Mouse (Mus musculus): ENCODE data around the gene Olfr1150-ps1. TPM values are rescaled to one million over a fixed set of nuclear protein-coding genes. Genes with fewer than 3 reads are reported as not detected.

The Olfr1150-ps1 gene
- not detected for polyA plus RNA-seq (2021)

- DNase-seq (ENCODE audit: low read depth, low spot score) (no peak), ATAC-seq (no peak)
- in situ Hi-C loops (cut with MboI; ENCODE audit: low pct_unique_long_range_greater_than_20kb): no loop called here
- POLR2A ChIA-PET: no interaction called here
- no peak for TF ChIP-seq CTCF (IDR thresholded peaks at IDR 0.05)
- no peaks in the 10 kb centered on the region for H3K27me3 ChIP-seq
- CTCF ChIA-PET: no interaction called here
Measured at GRCm38 (mm10) chr2:87843693-87844092, at the start of gene Olfr1150-ps1. Olfr1150-ps1 (plus strand) TSS chr2:87843993.

DNA sequence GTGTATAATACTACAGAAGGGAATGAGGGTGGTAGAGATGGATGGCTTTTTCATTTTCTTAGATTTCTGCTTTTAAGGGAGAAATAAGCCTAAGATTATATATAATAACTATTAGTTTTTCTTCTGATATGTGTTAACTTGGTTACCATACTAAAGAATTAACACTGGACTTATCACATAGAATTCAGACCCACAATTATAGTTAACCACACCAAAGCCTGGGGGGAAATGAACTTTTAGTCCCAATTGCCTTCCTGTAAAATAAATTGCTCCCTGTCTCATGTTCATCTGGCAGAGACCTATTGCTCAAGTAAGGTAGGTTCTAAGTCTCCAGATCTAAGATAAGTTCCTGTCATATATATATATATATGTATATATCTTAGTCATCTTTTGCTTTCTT lies 43.5 kb upstream of the Olfr1150-ps1 start, which contains the start of gene Olfr1143:
Olfr1143 (plus strand) TSS at position 301 of the 400 bp plus-strand sequence.
- no peak for TF ChIP-seq CTCF (IDR thresholded peaks at IDR 0.05)
- CTCF ChIA-PET: no interaction called here
- no peaks in the 10 kb centered on the region for H3K27me3 ChIP-seq
- no peak for DNase-seq (ENCODE audit: low read depth, low spot score)
- in situ Hi-C loops (cut with MboI; ENCODE audit: low pct_unique_long_range_greater_than_20kb): no loop called here
- POLR2A ChIA-PET: no interaction called here
- no peak for ATAC-seq

- H3K27me3 ChIP-seq: no peaks in the 10 kb centered on the region
- DNase-seq (ENCODE audit: low read depth, low spot score) (no peak), ATAC-seq (no peak)
- POLR2A ChIA-PET: no interaction called here
- no peak for TF ChIP-seq CTCF (IDR thresholded peaks at IDR 0.05)
- in situ Hi-C loops (cut with MboI; ENCODE audit: low pct_unique_long_range_greater_than_20kb): no loop called here
- CTCF ChIA-PET: no interaction called here
Measured at GRCm38 (mm10) chr2:87809522-87809921, 34.3 kb upstream of the Olfr1150-ps1 start, which contains the start of gene Olfr1145. Olfr1145 (plus strand) TSS chr2:87809822.

DNA sequence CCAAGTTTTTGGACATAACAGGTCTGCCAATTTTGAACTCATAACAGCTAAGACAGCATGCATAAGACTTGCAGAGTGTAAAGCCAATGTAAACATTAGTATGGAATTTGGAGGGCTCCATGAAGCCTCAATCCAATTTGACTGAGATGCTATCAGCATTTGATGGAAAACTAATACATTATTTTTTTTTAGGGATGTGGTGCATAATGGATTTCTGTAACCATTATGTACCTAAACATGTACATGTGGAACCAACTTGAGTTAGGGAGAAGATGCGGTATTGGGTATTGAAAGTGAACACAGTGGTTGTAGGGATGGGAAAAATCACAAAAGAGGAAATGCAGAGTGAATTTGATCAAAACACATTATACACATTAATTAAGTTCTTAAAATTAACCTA lies 13.6 kb upstream of the Olfr1150-ps1 start, which contains the start of gene Olfr1148:
Olfr1148 (plus strand) TSS at position 301 of the 400 bp plus-strand sequence.
- ChIA-PET CTCF (no interaction called here), POLR2A (no interaction called here)
- H3K27me3 ChIP-seq: no peaks in the 10 kb centered on the region
- in situ Hi-C loops (cut with MboI; ENCODE audit: low pct_unique_long_range_greater_than_20kb): no loop called here
- ATAC-seq (no peak), DNase-seq (ENCODE audit: low read depth, low spot score) (no peak)
- no peak for TF ChIP-seq CTCF (IDR thresholded peaks at IDR 0.05)

- ChIA-PET POLR2A (no interaction called here), CTCF (no interaction called here)
- in situ Hi-C loops (cut with MboI; ENCODE audit: low pct_unique_long_range_greater_than_20kb): no loop called here
- TF ChIP-seq CTCF (IDR thresholded peaks at IDR 0.05): no peak
- DNase-seq (ENCODE audit: low read depth, low spot score): no peak
- ATAC-seq: no peak
- no peaks in the 10 kb centered on the region for H3K27me3 ChIP-seq
Measured at GRCm38 (mm10) chr2:87855562-87855961, 11.8 kb downstream of the Olfr1150-ps1 start, which contains the start of gene Olfr1151. Olfr1151 (plus strand) TSS chr2:87855862.

DNA sequence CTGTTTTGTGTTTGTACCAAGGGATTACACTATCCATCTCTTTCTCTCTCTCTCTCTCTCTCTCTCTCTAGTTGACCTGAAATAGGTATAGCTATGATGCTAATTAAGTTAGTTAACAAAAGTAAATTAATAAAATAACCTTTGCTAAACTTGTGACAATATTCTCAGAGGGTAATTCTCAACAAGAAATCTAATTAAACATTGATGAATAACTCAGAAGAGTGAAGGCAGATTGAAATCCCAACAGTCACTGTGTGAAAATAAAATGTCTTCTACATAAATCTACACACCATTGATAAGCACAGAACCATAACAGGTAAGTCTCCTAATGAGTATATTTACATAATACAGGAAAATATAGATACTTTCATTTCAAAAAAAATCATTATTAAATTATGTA lies 22.4 kb downstream of the Olfr1150-ps1 start, which contains the start of gene Olfr1152:
Olfr1152 (plus strand) TSS at position 301 of the 400 bp plus-strand sequence.
- in situ Hi-C loops (cut with MboI; ENCODE audit: low pct_unique_long_range_greater_than_20kb): no loop called here
- ATAC-seq: no peak
- DNase-seq (ENCODE audit: low read depth, low spot score): no peak

GRCm38 (mm10) chr2:87894662-87895061 lies 50.9 kb downstream of the Olfr1150-ps1 start, which contains the start of gene Olfr1153:
Olfr1153 (plus strand) TSS chr2:87894962.
- in situ Hi-C loops (cut with MboI; ENCODE audit: low pct_unique_long_range_greater_than_20kb): no loop called here
- POLR2A ChIA-PET: no interaction called here
- CTCF ChIA-PET: no interaction called here
- TF ChIP-seq CTCF (IDR thresholded peaks at IDR 0.05): no peak
- no peaks in the 10 kb centered on the region for H3K27me3 ChIP-seq
- no peak for ATAC-seq
- no peak for DNase-seq (ENCODE audit: low read depth, low spot score)

More for the DNA sequence above, 22.4 kb downstream of the Olfr1150-ps1 start, which contains the start of gene Olfr1152:
- CTCF ChIA-PET: no interaction called here
- H3K27me3 ChIP-seq: no peaks in the 10 kb centered on the region
- POLR2A ChIA-PET: no interaction called here
- no peak for TF ChIP-seq CTCF (IDR thresholded peaks at IDR 0.05)

Other genes with a start within 250 kb of the Olfr1150-ps1 start
- not detected for gene Olfr1130, start 237.8 kb upstream of the Olfr1150-ps1 start, polyA plus RNA-seq (2021)
- gene Olfr1131, start 216.9 kb upstream of the Olfr1150-ps1 start, polyA plus RNA-seq (2021): not detected
- not detected for gene Olfr1132, start 206.5 kb upstream of the Olfr1150-ps1 start, polyA plus RNA-seq (2021)
- not detected for gene Olfr1133, start 196.6 kb upstream of the Olfr1150-ps1 start, polyA plus RNA-seq (2021)
- gene Olfr1134, start 185.5 kb upstream of the Olfr1150-ps1 start, polyA plus RNA-seq (2021): not detected
- gene Olfr1135, start 170.3 kb upstream of the Olfr1150-ps1 start, polyA plus RNA-seq (2021): not detected
- not detected for gene Olfr1136, start 150.0 kb upstream of the Olfr1150-ps1 start, polyA plus RNA-seq (2021)
- gene Olfr1137, start 130.8 kb upstream of the Olfr1150-ps1 start, polyA plus RNA-seq (2021): not detected
- gene Olfr1138, start 104.0 kb upstream of the Olfr1150-ps1 start, polyA plus RNA-seq (2021): not detected
- not detected for gene Olfr1140, start 100.2 kb upstream of the Olfr1150-ps1 start, polyA plus RNA-seq (2021)
- not detected for gene Olfr1141, start 90.0 kb upstream of the Olfr1150-ps1 start, polyA plus RNA-seq (2021)
- gene Olfr152, start 64.5 kb upstream of the Olfr1150-ps1 start, polyA plus RNA-seq (2021): not detected
- not detected for gene Olfr1143, start 43.4 kb upstream of the Olfr1150-ps1 start, polyA plus RNA-seq (2021)
- gene Olfr1145, start 34.2 kb upstream of the Olfr1150-ps1 start, polyA plus RNA-seq (2021): not detected
- gene Olfr1148, start 13.5 kb upstream of the Olfr1150-ps1 start, polyA plus RNA-seq (2021): not detected
- not detected for gene Olfr1151, start 11.9 kb downstream of the Olfr1150-ps1 start, polyA plus RNA-seq (2021)
- gene Olfr1152, start 22.5 kb downstream of the Olfr1150-ps1 start, polyA plus RNA-seq (2021): 0.01 TPM
- gene Olfr1153, start 51.0 kb downstream of the Olfr1150-ps1 start, polyA plus RNA-seq (2021): not detected
- gene Olfr1154, start 61.2 kb downstream of the Olfr1150-ps1 start, polyA plus RNA-seq (2021): not detected
- gene Olfr1155, start 101.1 kb downstream of the Olfr1150-ps1 start, polyA plus RNA-seq (2021): not detected
- gene Olfr1156, start 109.1 kb downstream of the Olfr1150-ps1 start, polyA plus RNA-seq (2021): 0.01 TPM
- gene Olfr1157, start 124.3 kb downstream of the Olfr1150-ps1 start, polyA plus RNA-seq (2021): not detected
- not detected for gene Olfr74, start 130.7 kb downstream of the Olfr1150-ps1 start, polyA plus RNA-seq (2021)
- not detected for gene Olfr1158, start 146.1 kb downstream of the Olfr1150-ps1 start, polyA plus RNA-seq (2021)
- not detected for gene Olfr1160, start 164.3 kb downstream of the Olfr1150-ps1 start, polyA plus RNA-seq (2021)
- gene Olfr1161, start 178.8 kb downstream of the Olfr1150-ps1 start, polyA plus RNA-seq (2021): not detected
- not detected for gene Olfr73, start 193.7 kb downstream of the Olfr1150-ps1 start, polyA plus RNA-seq (2021)
- not detected for gene Olfr1162, start 207.1 kb downstream of the Olfr1150-ps1 start, polyA plus RNA-seq (2021)
- gene Olfr1163, start 227.8 kb downstream of the Olfr1150-ps1 start, polyA plus RNA-seq (2021): not detected
- not detected for gene Olfr1164, start 250.0 kb downstream of the Olfr1150-ps1 start, polyA plus RNA-seq (2021)